In the genomic region with DNA sequence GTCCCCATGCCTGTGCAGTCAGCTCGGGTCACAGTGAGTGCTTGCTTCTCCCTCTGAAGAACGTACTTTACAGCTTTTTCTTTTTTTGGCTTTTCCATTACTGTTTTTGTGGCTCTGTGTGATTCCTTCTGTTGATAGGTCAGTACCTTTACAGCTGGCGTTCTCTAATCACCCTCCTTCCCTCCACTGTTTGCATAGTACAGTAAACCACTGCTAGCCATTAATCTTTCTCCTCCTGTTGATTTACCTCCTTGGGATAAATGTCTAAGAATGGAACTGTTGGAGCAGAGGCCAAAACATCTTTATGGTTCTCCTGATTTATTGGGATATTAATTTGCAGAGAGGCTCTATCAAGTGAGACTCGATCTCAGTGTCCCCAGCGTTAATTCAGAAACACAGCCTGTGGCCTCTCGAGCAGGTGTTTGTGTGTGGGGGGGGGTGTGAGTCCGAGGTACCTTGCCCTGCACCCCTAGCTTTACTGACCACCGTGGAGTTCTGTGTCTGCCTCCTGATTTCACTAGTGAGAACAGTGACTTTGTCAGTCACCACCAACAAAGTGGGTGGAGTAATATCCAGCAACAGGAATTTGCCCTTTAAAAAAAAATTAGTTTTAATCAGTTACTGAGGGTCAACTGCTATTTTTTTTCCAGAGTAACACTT, we compare ENCODE assay signal across 23 mouse cellular contexts.
"Had no signal": no experiment of that assay in that cellular context is flagged by ENCODE, and none has a peak within 500 bp of the region (broad histone marks: within the 10 kb centered on the region; RNA-seq: fewer than 3 reads in every experiment).

No protein-coding gene starts in this region.

- ATAC-seq: intestine, embryonic 15.5 days; liver, postnatal 0 days; lung, postnatal 0 days had no signal

- H3K27me3 ChIP-seq: intestine, embryonic 15.5 days; limb, embryonic 15.5 days; midbrain, embryonic 12.5 days; midbrain, embryonic 15.5 days; neural tube, embryonic 12.5 days; neural tube, embryonic 15.5 days had no signal

- DNase-seq: kidney, adult 2 months; layer of hippocampus, adult 9-11 months; liver, postnatal 0 days; right cerebral cortex, adult 18-20 months; right cerebral cortex, postnatal 14 days; right cerebral cortex, postnatal 4 days; thymus, adult 2 months; thymus, postnatal 14 days; thymus, postnatal 4 days had no signal

- H3K9me3 ChIP-seq: intestine, embryonic 15.5 days; limb, embryonic 12.5 days; limb, embryonic 15.5 days; midbrain, embryonic 12.5 days; midbrain, embryonic 15.5 days; neural tube, embryonic 12.5 days; neural tube, embryonic 15.5 days had no signal

- H3K4me3 ChIP-seq: intestine, embryonic 15.5 days; layer of hippocampus, adult 2 months; limb, embryonic 12.5 days; limb, embryonic 15.5 days; midbrain, embryonic 12.5 days; midbrain, embryonic 15.5 days; neural tube, embryonic 12.5 days; neural tube, embryonic 15.5 days had no signal

- H3K27ac ChIP-seq: intestine, embryonic 15.5 days; layer of hippocampus, adult 2 months; limb, embryonic 12.5 days; limb, embryonic 15.5 days; liver, embryonic 14.5 days; macrophage; neural tube, embryonic 12.5 days; neural tube, embryonic 15.5 days; stomach, postnatal 0 days had no signal

- H3K36me3 ChIP-seq: neural tube, embryonic 15.5 days had no signal

- H3K9ac ChIP-seq: intestine, embryonic 15.5 days; limb, embryonic 12.5 days; limb, embryonic 15.5 days; liver, embryonic 14.5 days; liver, postnatal 0 days; lung, embryonic 14.5 days; midbrain, embryonic 12.5 days; midbrain, embryonic 15.5 days; neural tube, embryonic 12.5 days; neural tube, embryonic 15.5 days had no signal

- H3K4me2 ChIP-seq: intestine, embryonic 15.5 days; limb, embryonic 15.5 days; liver, embryonic 11.5 days; lung, embryonic 14.5 days; midbrain, embryonic 12.5 days; midbrain, embryonic 15.5 days; neural tube, embryonic 12.5 days; neural tube, embryonic 15.5 days had no signal

- H3K4me1 ChIP-seq: intestine, embryonic 15.5 days had no signal
